Mouse (Mus musculus) E14TG2a.4 (cell line): Measurements from ENCODE around the gene Nckap5.

ENCODE experiments used
- H3K27me3 ChIP-seq: 2 replicates; pipeline ENCODE4 v1.6.1; 2014; ENCODE audit warnings: low read length, control low read depth; ENCODE audit not compliant: insufficient read depth
- H3K36me3 ChIP-seq: 2 replicates; pipeline ENCODE4 v1.6.1; 2014; ENCODE audit warnings: low read length, control low read depth; ENCODE audit not compliant: insufficient read depth
- H3K4me1 ChIP-seq: replicated peaks from 2 replicates; pipeline ENCODE4 v1.6.1; 2014; ENCODE audit warnings: low read depth, low read length, control low read depth
- H3K4me3 ChIP-seq: replicated peaks from 2 replicates; pipeline ENCODE4 v1.5.1; 2014; ENCODE audit warnings: mild to moderate bottlenecking, low read length
- H3K9me3 ChIP-seq: 2 replicates; pipeline ENCODE4 v1.6.1; 2014; ENCODE audit warnings: low read length, control low read depth
- CTCF ChIP-seq: conservative IDR thresholded peaks from 2 replicates; pipeline ENCODE4 v1.5.1; 2014; ENCODE audit warnings: low read length
- NANOG ChIP-seq: IDR thresholded peaks from 2 replicates; pipeline ENCODE4 v1.6.1; 2014; ENCODE audit warnings: borderline replicate concordance, low read length, mixed read lengths
- POU5F1 ChIP-seq: IDR thresholded peaks from 2 replicates; pipeline ENCODE4 v1.6.1; 2014; ENCODE audit warnings: low read length, borderline replicate concordance

The Nckap5 gene

DNA sequence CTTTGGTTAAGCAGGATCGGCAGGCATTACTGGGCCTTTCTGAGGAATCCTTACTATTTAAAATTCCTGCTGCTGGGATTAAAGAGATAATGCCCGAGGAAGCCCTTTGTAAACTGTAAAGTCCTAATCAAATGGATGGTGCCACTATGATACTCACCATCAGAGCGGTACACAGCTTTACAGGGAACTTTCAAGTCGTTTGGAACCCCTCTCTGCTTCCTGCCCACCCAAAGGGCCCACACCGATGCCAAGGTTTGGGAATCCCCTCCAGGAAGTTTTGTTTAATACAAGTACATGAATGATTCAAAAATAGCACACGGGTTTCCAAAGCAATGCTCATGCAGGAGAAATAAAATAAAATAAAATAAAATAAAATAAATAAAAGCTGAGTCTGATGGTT lies 340.3 kb downstream of the Nckap5 start:
- no peak overlapping the region for H3K4me3 ChIP-seq
- no peaks in the 10 kb centered on the region for H3K36me3 ChIP-seq
- peaks cover 24% of the 10 kb centered on the region for H3K27me3 ChIP-seq
- H3K9me3 ChIP-seq: no peaks in the 10 kb centered on the region
- H3K4me1 ChIP-seq: peaks cover 5% of the 10 kb centered on the region
- TF ChIP-seq NANOG (no peak), CTCF (no peak), POU5F1 (no peak)

DNA sequence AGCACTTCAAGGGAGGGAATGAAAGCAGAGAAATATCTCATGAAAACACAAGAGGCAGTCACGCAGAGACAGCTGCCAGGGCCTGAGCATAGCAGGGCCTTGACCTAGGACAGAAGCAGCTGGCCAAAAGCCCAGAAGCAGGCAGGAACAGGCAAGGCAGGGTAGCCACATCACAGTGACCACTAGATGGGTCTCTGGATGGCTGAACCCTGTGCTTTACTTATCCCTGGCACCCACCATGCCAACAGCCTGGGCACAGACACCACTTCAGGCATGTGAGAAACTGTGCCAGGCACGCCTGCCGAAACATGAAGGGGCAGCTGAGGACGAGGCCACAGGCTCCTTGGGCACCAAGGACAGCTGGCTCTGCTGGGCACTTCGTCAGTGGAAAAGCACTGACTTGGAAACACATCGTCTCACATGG lies 345.9 kb downstream of the Nckap5 start:
- H3K27me3 ChIP-seq: no peaks in the 10 kb centered on the region; the same call in 1 of the 2 replicates
- H3K4me3 ChIP-seq: no peak overlapping the region
- TF ChIP-seq NANOG (no peak), CTCF (no peak), POU5F1 (no peak)
- H3K36me3 ChIP-seq: no peaks in the 10 kb centered on the region
- H3K4me1 ChIP-seq: no peaks in the 10 kb centered on the region
- 0 out of 2 replicates have a peak, but pooled peaks cover 3% of the 10 kb centered on the region for H3K9me3 ChIP-seq

DNA sequence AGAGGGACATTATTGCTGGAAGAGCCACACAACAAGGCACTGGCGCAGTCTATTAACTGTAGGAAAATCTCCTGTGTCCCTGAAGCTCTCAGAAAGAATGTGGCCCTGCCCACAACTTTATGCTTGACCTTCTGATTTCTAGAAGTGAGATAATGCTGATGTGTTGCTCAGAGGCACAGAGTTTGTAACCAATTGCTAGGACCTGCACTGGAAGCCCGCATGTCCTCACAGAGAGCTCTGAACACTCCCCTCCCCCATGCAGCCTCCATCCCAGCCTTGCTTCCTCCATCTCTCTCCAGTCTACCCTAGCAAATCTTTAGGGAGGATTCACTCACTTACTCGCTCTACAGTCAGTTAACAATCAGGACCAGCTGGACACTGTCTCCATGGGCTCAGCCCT lies 346.9 kb downstream of the Nckap5 start:
- no peak overlapping the region for H3K4me3 ChIP-seq
- no peaks in the 10 kb centered on the region for H3K36me3 ChIP-seq
- no peaks in the 10 kb centered on the region for H3K27me3 ChIP-seq
- TF ChIP-seq NANOG (no peak), POU5F1 (no peak), CTCF (no peak)
- H3K4me1 ChIP-seq: no peaks in the 10 kb centered on the region
- 0 out of 2 replicates have a peak, but pooled peaks cover 3% of the 10 kb centered on the region for H3K9me3 ChIP-seq

DNA sequence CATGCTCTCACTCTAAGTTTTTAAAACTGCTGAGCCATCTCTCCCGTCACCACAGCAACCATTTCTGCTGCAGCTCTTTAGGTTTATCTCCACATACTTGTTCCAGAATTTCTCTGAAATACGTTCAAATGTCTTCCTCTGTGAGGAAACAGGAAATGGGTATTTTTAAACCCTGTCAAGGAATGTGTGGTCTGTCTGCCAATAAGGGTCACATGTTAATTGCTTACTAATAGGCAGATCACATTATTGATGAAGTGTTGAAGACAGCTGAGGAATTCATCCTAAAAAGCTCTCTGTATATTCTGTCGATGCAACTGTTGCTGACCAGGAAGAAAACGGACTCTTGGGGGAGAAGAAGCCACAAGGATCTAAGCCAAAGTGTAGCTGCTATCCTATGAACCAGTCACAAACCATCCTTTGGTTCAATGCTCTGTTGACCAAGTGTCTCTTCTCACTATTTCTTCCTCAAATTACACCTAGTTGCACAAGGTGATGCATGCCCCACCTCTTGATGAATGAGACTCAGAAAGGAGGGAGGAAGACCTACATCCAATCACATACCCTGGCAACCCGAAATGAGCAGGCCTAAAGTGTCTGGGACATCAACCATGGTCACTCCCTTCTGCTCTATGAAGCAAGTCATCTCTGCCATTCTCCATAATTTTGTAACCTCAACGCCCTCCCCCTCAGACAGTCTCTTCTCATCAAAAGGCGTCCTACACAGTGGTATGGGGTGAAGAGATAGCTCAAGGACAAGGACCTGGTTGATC lies 349.0 kb downstream of the Nckap5 start:
- TF ChIP-seq POU5F1: no peak
- TF ChIP-seq CTCF: no peak
- no peak for TF ChIP-seq NANOG
- Histone ChIP-seq H3K4me3 (no peak overlapping the region), H3K27me3 (no peaks in the 10 kb centered on the region), H3K36me3 (no peaks in the 10 kb centered on the region), H3K9me3 (0 out of 2 replicates have a peak, but pooled peaks cover 3% of the 10 kb centered on the region), H3K4me1 (no peaks in the 10 kb centered on the region)

DNA sequence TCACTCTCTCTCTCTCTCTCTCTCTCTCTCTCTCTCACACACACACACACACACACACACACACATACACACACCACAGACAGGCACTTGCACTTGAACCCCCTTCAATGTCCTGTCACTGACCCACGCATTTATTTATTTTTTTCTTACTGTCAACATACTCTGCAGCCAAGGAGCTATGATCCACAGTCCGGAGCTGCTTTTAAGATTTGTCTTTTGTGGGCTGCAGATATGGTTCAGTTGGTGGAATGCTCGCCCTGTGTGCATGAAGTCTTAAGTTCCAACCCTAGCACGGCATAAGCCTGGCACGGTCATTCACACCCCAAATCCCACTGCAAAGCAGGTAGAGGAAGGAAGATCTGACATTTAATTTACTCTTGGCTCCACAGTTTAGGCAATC lies 357.6 kb downstream of the Nckap5 start:
- Histone ChIP-seq H3K27me3 (no peaks in the 10 kb centered on the region), H3K9me3 (no peaks in the 10 kb centered on the region), H3K4me3 (no peak overlapping the region), H3K36me3 (no peaks in the 10 kb centered on the region), H3K4me1 (no peaks in the 10 kb centered on the region)
- TF ChIP-seq CTCF (no peak), NANOG (no peak), POU5F1 (no peak)

DNA sequence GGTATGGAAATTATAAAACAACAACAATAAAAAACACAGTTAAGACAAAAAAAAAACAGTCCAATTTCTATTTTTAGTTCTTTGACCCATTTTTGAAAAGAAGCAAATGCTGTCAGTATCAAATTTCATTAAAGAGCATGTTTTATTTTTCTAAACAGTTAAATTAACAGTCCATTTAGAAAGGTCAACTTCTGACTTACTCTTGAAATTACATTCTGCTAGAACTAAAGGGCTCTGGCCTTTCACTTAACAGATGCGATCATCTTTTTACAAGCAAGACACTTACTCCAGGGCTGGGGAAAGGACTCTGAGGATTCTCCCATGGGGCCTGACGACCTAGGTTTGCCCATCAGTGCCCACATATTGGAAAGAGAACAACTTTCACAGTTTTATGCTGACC lies 359.2 kb downstream of the Nckap5 start:
- TF ChIP-seq POU5F1 (no peak), NANOG (no peak), CTCF (no peak)
- no peaks in the 10 kb centered on the region for H3K9me3 ChIP-seq
- no peaks in the 10 kb centered on the region for H3K36me3 ChIP-seq
- H3K4me3 ChIP-seq: no peak overlapping the region
- no peaks in the 10 kb centered on the region for H3K27me3 ChIP-seq
- no peaks in the 10 kb centered on the region for H3K4me1 ChIP-seq

DNA sequence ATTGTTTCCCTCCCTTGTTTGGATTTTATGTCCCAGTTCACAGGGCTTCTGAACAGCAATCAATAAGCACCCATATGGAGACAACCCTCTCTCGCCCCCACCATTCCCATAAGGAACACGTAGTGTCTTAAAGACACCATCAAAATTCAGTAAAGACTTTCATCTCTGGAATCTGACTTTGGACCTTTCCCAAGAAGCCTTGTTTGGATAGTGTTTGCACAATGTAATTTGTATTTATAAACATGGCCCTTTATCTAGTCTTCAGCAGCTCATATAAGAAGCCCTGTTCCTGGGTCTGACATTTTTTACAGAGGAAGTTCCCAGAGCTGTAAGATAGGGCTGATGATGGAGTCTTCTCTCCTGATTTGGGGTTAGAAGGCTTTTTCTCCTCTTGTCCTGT lies 359.7 kb downstream of the Nckap5 start:
- no peak for TF ChIP-seq POU5F1
- H3K27me3 ChIP-seq: no peaks in the 10 kb centered on the region
- no peaks in the 10 kb centered on the region for H3K9me3 ChIP-seq
- H3K4me1 ChIP-seq: no peaks in the 10 kb centered on the region
- no peak overlapping the region for H3K4me3 ChIP-seq
- no peaks in the 10 kb centered on the region for H3K36me3 ChIP-seq

DNA sequence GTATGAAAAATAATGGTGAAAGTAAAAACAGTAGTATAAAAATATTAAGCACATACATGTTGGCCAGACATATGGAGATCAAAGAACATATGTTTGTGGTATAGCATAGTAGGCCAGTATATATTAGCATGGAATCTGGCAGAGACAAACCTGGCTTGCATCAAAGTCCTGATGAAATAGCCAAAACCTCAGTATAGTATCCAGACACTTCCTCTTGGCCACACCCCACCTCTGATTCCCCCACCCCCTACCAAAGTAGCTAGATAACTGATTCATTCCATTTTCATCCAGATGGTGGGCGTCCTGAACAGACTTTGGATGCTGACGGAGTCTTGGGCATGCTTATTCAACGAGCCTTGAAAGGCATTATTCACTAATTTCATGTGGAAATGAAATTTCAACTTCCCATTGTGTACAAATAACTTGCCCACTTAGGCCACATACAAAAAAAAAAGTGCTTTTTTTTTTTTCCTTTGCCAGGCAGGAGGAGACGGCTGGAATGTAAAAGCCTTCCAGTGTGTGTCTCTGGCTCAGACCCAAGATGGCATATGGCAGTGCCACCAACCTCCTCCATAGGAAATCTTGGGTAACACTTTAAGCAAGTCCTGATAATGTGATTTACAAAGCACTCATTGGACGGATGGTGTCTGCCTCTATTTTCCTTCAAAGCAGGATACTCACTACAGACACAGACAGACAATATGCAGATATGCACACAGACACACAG lies 360.6 kb downstream of the Nckap5 start:
- Histone ChIP-seq H3K4me1 (no peaks in the 10 kb centered on the region), H3K4me3 (no peak overlapping the region), H3K36me3 (no peaks in the 10 kb centered on the region), H3K9me3 (no peaks in the 10 kb centered on the region), H3K27me3 (no peaks in the 10 kb centered on the region)
- TF ChIP-seq CTCF (no peak), POU5F1 (no peak), NANOG (no peak)
